Mouse (Mus musculus): ENCODE results near the gene Zfp319.

The Zfp319 gene

DNA sequence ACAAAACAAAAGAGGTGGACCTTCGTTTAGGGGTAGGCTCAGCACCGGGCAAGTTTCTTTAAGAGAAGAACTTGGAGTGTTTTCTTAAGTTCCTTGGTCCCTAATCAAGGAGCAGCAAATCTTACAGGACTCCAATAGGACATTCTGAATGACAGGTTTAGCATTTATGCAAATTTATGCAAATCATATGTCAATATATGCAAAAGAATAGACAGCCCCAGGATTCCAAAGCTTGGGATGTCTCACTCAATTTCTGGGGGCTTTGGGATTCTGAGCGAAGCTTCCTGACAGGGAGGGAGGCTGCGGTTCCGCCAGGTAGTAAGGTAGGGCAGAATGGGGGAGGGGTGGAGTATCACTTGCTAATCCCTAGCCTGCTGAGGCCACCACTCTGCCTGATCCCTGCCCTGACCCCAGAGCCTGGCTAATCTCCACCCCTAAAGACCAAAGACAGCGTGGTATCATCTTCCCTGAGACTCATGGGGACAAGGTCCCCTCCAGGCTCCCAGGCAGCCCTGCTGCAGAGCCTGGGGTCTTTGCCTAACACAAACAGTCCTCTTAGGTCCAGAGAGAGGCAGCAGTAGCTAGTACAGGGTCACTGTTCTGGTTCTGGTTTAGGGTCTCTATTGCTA is 21.3 kb downstream of the Zfp319 start, which contains the start of gene Tepp:
Gene Tepp, plus strand, starts transcription at position 225 of the 629 bp plus-strand sequence.
- DNase-seq (ENCODE audit: low read depth, low spot score) = no peak

DNA sequence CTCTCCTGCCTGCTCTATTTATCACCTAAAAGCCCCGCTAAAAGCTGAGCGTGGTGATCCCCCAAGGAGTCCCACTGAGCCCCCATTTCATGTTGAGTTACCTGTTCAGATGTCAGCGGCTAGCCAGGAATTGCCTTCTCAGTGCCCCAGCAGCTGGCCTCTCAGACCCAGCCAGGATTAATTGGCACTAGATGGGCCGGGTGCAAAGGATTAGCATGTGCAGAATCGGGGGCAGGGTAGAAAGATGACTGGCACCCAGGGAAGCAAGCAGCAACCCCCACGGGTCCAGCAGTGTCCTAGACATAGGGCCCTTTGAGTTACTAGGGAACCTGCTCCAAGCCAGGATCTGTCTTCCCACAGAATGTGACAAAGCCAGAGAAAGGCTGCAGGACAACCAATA is 25.3 kb downstream of the Zfp319 start, which contains the start of gene Cngb1:
Gene Cngb1, minus strand, starts transcription at position 155 of the 400 bp plus-strand sequence.
- DNase-seq (ENCODE audit: low read depth, low spot score) = no peak

DNA sequence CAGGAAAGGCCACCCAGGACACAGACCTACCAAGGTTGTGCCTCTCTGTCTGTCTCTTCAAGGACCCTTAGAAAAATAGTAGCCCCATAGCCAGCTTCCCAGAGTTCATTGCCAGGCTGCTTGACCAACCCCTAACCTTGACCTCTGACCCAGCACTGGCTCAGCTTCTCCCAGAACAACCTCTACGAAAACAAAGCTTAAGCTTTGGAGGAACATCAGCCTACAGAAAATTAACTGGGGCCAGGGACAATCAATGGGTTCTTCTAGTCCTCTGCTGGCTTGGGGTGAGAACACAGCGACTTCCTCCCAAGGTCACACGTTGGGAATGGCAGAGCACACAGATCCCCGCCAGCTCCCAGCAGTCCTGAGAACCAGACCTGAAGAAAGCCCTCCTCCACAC is 26.2 kb downstream of the Zfp319 start:
- DNase-seq (ENCODE audit: low read depth, low spot score) = no peak

DNA sequence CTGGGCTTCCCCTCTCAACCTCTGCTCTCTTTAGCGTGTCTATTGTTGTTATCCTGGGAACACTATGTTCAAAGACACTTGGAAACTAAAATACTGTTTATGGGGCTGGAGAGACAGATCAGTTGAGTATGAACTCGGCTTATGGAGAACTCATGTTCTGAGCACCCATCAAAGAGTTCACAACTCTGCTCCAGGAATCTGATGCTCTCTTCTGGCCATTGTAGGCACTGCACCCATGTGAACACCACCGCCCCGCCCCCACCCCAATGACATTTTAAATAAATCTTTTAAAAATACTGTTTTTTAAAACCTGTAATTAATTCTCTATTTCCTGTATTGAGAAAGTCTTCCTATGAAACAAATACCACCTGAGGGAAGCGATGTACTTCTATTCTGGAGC is 29.3 kb downstream of the Zfp319 start:
- peak; percentile 56 for DNase-seq (ENCODE audit: low read depth, low spot score)

DNA sequence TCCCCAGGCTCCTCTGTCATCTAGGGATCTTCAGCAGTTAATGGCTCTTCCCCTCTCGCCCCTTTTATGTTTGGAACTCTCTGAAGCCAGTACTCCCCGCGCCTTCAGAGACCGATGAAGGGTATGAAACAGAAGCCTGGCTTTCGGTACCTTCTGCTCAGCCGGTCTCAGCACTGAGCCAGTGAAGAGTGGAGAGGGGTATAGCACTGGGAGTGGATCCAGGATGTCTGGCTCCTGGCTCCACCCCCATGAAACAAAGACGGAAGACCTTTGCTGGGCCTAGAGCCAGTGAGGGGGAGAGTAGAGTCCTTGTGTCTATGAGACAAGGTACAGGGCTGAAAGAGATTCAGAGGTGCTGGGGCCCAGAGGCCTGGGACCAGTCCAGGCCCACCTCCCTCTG is 37.9 kb downstream of the Zfp319 start:
- no peak for DNase-seq (ENCODE audit: low read depth, low spot score)

DNA sequence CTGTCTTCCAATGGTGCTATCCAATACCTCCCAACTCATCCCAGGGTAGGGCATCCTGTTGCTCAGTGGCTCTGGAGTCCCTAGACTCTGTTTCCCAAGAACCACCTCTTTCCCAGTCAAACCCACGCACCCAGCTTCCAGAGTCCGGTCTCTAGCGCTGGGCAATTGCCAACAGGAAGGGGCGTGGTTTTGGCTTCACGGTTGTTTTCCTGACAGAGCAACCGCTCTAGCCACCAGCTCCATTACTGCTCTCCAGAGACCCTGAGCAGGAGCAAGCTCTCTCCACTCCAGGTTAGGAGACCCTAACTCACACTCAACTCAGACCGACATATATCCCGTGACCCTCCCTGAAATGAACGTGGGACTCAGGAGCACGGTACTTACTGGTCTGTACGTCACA is 38.6 kb downstream of the Zfp319 start:
- DNase-seq (ENCODE audit: low read depth, low spot score) = no peak

DNA sequence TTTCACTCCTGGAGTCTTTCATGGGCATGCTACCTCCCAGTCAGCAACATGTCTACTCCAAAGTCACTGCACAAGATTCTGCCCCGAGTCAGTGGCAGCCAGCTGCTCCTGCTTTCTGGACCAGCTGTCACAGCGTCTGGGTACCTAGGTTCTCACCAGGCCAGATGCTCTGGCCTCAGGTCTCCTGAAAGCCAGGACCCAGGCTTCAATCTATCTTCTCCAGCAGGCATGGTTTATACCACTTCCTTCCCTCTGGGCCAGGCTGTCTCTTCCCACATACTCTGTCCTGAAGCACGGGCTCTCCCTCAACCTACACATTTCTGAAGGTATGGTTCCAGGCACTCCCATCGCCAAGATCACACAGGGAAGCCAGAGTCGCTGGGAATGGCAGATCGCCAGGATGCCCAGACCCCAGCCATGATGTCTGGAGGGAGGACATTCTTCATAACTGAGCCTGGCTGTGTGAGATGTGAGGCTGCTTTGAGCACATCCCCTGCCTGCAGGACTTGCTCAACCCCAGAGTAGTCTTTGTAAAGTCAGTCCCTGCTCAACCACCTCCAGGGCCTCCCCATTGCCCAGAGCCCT is 42.6 kb downstream of the Zfp319 start:
- no peak for DNase-seq (ENCODE audit: low read depth, low spot score)

DNA sequence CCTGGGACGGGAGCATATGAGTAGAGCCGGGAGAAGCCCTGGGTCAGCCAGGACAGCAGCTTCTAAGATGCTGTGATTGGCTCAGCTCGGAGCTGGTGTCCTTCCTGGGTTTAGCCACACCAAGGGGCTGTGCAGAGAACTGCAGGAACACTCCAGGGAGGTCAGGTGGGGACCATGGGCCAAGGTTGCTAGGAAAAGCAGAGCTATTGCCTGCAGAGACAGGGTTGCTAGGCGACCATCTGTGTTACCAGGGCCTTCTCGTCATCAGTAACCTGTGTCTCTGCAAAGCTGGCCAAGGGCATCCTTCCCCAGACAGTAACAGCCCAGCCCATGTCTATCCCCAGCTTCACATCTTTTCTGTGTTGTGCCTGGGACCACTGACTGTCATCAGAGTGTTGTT is 50.3 kb downstream of the Zfp319 start:
- no peak for DNase-seq (ENCODE audit: low read depth, low spot score)

Data from CD4-positive helper T cell, adult 2 months (primary cell).